Mouse (Mus musculus) MEL (cell line): ENCODE results near the gene Slc28a2.

ENCODE experiments used
- CTCF ChIP-seq, 3 experiments: IDR thresholded peaks in 2 of 3; conservative IDR thresholded peaks in 1 of 3; 2 replicates each; pipeline ENCODE4 v1.5.1; 2011 to 2012; ENCODE audit warnings: low read length in 3 of 3, low read depth in 2 of 3, mild to moderate bottlenecking in 2 of 3, improper control_type of control experiment in 1 of 3, inconsistent platforms in 1 of 3, mixed read lengths in 1 of 3, moderate library complexity in 1 of 3; ENCODE audit not compliant: control insufficient read depth in 1 of 3, insufficient read depth in 1 of 3, poor library complexity in 1 of 3, severe bottlenecking in 1 of 3
- SIN3A ChIP-seq: IDR thresholded peaks from 2 replicates; pipeline ENCODE4 v1.6.1; 2012; ENCODE audit warnings: low read length, improper control_type of control experiment, inconsistent platforms

DNA sequence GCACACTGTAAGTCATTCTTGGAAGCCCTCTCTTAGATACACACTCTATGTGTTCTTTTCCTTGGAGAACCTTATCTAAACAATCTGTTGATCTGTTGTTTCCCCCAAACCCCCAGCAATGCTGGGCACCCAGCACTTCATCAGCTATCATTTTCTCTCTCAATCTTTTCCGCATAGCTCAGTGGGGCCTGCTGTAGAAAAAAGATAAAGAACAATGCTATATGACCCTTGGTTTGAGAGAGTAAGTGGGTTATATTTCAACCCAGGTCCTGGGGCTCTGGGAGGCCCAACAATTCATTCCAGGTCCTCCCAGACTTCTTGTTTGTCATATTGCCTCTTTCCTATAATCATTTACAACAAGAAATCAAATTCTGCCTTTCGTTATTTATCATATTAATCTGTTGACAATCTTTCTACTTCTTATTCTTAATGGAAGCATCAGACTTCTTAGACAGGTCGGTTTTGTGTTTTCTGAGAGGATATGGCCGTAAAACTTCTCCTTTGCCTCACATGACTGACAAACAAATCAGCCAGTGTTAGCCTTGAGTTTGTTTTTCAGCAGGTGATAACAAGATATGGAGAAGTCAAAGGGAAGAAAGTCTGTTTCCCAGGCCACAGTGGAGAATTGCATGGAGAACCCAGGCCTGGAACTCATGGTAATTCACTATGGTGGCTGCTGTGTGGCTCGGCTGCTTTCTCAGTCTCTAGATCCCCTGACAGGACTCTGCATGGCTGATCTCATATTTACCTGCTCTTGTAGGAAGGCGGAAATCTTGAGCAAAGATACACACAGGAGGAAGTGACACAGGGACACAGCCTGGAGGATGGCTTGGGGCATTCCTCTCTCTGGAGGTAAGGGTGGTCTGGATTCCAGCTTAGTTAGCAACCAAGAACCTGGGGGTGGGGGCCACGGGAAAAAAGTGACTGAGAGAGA lies 15.0 kb downstream of the Slc28a2 start:
- TF ChIP-seq CTCF (IDR thresholded peaks at IDR 0.05 in 2 of 3, conservative IDR thresholded peaks at IDR 0.05 in 1 of 3; ENCODE audit: control insufficient read depth in 1 of 3, insufficient read depth in 1 of 3, low read depth in 2 of 3, low read length in 3 of 3, poor library complexity in 1 of 3, severe bottlenecking in 1 of 3) (no peak), SIN3A (no peak)
